Mouse (Mus musculus) hindlimb bud, embryonic 11.5 days (tissue): ENCODE results near the gene Apmap.
"Not testable (repeated sequence)": the region's sequence is repeated elsewhere in the genome, so short reads cannot be mapped to it uniquely, and the experiment has no call there.

Experiments
- DNase-seq: peaks from one replicate; pipeline ENCODE4 v3.0.0-alpha.2; 2012; ENCODE audit warnings: low read depth, low spot score; ENCODE audit errors: extremely low spot score

Gene Apmap

GRCm38 (mm10) chr2:150621698-150622097 lies 13.3 kb upstream of the Apmap start:
- no peak for DNase-seq

GRCm38 (mm10) chr2:150610097-150610496 lies 1.7 kb upstream of the Apmap start:
- no peak for DNase-seq

GRCm38 (mm10) chr2:150608872-150609560 lies 649 bp upstream of the Apmap start:
- peak; percentile 92 for DNase-seq

GRCm38 (mm10) chr2:150607086-150607485 lies 1.3 kb downstream of the Apmap start:
- DNase-seq: no peak

GRCm38 (mm10) chr2:150604802-150605201 lies 3.6 kb downstream of the Apmap start:
- no peak for DNase-seq

- no peak for DNase-seq
These were observed 6.2 kb downstream of the Apmap start for GRCm38 (mm10) chr2:150602166-150602565.

GRCm38 (mm10) chr2:150600263-150600662 lies 8.1 kb downstream of the Apmap start:
- no peak for DNase-seq

- no peak for DNase-seq
These were observed 12.8 kb downstream of the Apmap start for GRCm38 (mm10) chr2:150595411-150596190.

GRCm38 (mm10) chr2:150589076-150589475 lies 19.3 kb downstream of the Apmap start:
- DNase-seq: no peak

- DNase-seq: no peak
These were observed 28.7 kb downstream of the Apmap start for GRCm38 (mm10) chr2:150579628-150580027.

- DNase-seq: no peak
These were observed 29.8 kb downstream of the Apmap start for GRCm38 (mm10) chr2:150578603-150579002.

- DNase-seq: no peak
These were observed 32.1 kb downstream of the Apmap start for GRCm38 (mm10) chr2:150576256-150576655.

- DNase-seq: no peak
These were observed 35.9 kb downstream of the Apmap start for GRCm38 (mm10) chr2:150572463-150572862.

GRCm38 (mm10) chr2:150570761-150571160 lies 37.6 kb downstream of the Apmap start:
- no peak for DNase-seq

GRCm38 (mm10) chr2:150569847-150570590 lies 38.3 kb downstream of the Apmap start, which contains the start of gene Cst7:
Gene Cst7, plus strand, starts transcription at chr2:150570415.
- DNase-seq: no peak

- no peak for DNase-seq
These were observed 41.3 kb downstream of the Apmap start for GRCm38 (mm10) chr2:150567051-150567450.

- no peak for DNase-seq
These were observed 49.8 kb downstream of the Apmap start for GRCm38 (mm10) chr2:150558568-150558967.

GRCm38 (mm10) chr2:150549576-150549975 lies 58.8 kb downstream of the Apmap start:
- DNase-seq: not testable (repeated sequence)
